Mouse (Mus musculus): ENCODE results near the gene Nyx. TPM values are rescaled to one million over a fixed set of nuclear protein-coding genes. Genes with fewer than 3 reads are reported as not detected.

The Nyx gene
- total RNA-seq, 4 experiments from 2014 or later = 0.05 to 0.11 TPM; not detected in 2

DNA sequence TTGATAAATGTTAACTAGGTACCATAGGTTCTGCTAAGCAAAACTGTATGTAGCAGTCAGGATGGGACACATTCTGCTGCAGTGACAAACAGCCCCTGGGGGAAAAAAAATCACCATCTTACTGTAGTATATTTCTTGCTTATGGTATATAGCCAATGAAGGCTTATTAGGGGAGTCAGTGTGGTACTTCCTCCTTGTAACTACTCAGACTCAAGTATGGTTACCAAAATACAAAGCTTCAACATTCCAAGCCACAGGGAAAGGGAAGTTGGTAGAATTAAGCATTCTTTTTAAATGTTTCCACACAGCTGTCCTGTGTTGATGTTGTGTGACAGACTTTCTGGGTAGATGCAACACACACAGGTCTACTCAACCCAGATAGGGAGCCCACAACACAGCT is 27.0 kb downstream of the Nyx start:
- DNase-seq (ENCODE audit: low spot score in 2 of 2) = no peak

DNA sequence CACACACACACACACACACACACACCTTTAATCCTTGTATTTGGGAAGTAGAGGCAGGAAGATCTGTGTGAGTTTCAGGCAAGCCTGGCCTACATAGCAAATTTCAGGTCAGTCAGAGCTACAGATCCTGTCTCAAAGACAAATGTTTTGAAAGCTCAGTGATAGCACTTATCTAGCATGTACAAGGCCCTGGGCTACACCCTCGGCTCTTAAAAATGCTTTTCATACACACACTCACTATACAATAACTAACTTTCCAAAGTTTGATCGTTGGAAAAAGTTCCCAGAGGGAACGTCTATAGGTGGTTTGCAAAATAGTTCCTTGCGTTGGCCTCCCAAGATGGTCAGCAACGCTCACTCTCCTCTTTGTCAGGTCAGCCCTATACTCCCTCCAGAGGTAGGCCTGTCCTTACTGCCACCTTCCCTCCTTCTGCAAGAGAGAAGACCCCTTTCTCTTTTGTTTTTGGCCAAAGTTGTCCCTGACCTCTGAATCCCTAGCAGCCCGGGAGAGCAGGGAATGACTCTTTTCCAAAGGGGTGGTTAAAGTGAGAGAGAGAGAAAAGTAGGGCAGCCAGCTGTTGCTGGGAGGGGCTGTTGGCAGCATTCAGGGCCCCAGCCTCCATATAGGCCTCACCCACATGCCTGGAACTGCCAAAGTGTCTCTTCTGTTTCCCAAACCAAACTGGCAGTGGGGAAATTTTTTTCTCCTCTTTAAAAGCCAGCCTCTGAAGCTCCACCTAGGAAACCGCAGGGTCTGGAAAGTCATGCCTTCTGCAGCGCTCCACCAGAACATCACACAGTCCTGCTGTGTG is 29.2 kb downstream of the Nyx start:
- DNase-seq (ENCODE audit: low spot score in 2 of 2) = peak in 1 of 2 experiments; percentile 11

DNA sequence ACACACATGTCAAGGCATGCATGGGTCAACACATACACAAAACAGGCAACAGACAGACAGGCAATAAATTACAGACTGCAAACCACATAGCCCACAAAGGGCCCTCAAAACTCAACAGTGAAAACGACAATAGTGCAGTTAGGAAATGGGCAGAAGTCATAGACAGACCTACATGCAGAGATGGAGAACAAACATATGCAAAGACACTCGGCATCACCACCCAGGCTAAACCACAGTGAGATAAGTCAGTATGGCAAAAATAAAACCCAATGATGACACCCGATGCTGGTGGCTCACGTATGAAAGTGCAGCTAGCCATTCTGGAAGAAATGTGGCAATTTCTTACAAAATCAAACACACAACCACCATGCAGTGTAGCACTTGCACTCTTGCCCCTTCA is 34.4 kb downstream of the Nyx start:
- DNase-seq (ENCODE audit: low spot score in 2 of 2) = no peak

DNA sequence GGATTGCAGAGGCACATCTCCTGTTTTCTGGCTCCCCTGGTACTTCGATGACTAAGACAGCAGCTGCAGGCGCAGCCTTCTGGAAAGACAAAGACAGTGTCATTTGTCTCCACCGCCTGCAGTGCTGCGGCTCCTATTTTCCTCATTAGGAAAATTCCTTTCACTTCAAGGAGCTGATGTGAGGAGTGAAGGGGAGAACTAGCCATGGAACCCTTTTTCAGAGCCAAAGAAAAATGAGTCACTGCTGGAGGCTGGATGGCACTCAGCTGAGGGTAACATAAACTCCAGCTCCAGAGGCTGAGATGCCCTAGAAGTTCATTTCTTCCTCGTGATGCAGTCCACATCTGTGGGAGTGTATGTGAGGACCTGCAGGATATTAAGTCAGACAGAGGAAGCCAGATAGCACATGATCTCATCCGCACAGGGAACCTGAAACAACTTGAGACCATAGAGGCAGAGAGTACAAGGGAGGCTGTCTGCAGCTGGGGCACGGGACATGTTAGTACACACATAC is 37.0 kb downstream of the Nyx start:
- DNase-seq (ENCODE audit: low spot score in 2 of 2) = no peak

DNA sequence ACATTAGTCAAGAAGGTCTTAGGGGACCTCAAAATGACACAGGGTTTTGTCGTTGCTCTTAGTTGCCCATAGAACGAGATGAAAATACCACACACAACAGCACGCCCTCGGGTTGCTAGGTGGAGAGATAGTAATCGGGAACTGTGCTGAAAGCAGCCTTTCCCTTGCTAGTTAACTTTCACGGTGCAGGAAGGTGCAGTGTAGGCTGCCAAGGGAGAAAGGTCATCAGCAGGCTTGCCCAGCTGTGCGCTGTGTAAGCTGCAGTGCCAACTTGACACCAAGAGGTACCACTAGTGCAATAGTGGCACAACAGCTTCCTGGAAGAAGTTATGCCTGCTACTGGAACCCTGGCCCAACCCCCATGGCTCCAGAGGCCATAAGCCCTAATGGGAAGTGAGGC is 38.5 kb downstream of the Nyx start:
- DNase-seq (ENCODE audit: low spot score in 2 of 2) = no peak

DNA sequence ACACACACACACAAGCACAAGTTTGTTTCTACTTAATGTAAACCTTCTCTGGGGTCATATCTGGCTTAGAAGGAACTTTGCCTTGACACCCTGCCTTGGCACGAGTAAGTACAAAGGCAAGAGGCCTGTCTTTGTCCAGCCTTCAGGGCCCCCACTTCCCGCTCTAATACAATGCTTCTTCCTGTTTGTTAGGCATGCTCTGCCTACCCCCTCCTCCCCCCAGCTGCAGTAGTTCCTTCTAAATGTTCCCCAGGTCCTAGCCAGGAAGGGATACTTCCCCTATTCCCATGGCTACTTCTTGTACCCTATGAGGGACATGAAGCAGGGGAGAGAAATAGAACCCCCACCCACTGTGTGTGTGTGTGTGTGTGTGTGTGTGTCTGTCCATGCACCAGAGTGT is 40.5 kb downstream of the Nyx start:
- DNase-seq (ENCODE audit: low spot score in 2 of 2) = no peak

DNA sequence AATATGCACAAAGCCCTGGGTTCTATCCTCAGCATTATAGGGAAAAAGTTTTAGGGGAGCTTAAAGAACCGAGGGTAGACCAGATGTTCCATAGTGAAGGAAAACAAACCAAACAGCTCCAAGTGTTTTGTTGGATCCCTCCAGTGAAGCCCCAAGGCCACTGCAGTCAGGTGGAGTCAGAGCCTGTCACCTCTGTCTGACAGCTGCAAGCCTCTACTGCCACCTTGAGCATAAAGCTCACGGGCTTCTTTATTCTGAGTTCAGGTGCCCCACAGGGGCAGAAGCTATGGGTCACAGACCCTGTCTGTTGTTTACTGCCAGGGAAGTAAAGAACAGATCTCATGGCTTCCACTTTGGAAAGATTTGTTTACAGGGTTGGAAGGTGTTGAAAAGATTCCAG is 47.2 kb downstream of the Nyx start:
- no peak for DNase-seq (ENCODE audit: low spot score in 2 of 2)

DNA sequence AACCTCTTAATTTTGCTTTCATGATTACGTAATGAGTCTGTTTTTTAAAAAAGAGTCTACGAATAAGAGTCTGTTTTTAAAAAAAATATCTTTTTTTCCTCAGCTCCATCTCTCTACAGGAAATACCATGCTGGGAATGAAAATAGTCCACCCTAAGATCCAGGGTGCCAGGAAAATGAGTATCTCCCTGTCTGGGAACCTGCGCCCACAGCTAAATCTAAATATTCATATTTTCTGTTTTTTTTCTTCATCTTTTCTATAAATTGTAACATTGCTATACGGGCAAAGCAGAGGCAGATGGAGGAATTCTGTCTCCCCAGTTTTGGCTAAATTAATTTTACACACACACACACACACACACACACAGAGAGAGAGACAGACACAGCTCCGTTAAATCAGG is 48.0 kb downstream of the Nyx start:
- DNase-seq (ENCODE audit: low spot score in 2 of 2) = no peak

DNA sequence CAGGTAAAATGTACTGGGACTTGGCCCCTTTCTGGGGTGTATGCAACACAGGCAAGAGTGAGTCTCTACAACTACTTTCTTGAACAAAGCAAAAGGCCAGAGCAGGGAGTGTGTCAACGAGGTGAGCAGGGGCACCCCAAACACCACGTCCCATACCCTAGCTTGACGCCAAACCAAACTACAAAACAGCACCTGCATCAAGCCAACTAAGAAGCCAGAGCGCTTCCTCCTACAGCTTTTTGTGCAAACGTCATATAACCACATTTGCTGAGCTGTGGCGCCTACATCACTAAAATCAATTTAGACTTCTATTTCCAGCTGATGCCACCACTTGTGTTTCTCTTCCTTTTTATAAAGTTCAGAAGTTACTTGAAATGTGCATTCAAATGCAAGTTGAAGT is 50.5 kb downstream of the Nyx start:
- DNase-seq (ENCODE audit: low spot score in 2 of 2) = no peak

DNA sequence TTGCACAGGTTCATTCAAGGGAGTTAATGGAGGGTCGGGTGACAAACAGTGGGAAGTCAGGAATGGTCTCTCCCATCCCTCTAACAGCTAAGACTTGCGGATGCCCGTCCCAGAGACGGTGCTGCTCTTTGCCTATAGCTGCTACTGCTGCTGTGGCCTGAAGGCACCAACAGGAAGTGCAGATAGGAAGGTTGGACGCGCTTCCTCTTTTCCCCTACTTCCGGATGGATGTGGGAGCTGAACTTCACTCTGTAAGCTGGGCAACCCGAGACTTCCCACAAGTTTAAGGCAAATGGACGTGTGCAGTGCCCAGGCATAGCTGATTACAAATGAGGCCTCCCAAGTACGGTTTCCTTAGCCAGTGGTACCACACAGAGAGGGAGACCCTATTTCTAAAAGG is 52.1 kb downstream of the Nyx start:
- DNase-seq (ENCODE audit: low spot score in 2 of 2) = no peak

DNA sequence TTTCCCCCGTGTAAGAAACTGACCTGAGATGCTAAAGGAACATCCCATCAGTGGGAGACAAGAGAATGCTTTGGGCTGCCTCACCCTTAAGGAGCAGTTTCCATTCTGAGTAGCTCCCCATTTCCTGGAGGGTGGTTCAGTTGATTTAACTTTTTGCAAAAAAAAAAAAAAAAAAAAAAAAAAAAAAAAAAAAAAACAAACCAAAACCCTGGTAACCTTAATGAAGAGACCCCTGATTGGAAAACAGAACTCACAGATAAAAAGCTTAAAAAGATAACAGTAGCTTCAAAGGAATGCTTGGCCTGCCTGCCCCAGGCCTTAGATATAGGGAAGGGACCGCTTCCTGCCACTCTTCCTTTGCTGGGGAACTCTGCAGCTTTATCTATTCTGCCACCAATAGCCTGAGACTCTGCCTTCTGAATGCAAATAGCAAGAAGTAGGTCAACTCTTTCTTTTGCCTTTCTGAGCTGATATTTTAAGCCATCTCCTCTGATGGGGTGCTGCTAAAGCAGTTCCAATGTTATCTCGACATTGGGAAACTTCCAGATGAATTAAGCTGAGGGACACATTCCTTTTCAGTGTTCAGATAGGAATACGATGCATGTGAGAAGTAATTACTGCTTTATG is 53.0 kb downstream of the Nyx start:
- DNase-seq (ENCODE audit: low spot score in 2 of 2) = no peak

DNA sequence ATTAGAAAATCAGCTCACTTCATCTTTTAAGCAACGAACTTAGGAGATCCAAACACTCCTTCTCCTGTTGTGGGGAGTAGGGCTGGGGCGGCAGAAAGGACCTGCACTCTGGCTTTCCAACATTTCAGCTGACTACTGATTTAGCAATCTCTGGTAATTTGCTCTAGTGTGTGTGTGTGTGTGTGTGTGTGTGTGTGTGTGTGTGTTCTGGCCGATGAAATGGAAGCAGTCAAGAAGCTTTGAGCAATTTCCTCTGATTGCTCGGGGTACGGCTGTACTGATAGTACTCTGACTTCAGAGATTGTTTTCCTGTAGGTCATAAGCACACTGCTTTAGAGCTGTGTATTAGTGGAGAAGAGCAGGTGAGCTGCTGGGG is 53.5 kb downstream of the Nyx start:
- no peak for DNase-seq (ENCODE audit: low spot score in 2 of 2)

DNA sequence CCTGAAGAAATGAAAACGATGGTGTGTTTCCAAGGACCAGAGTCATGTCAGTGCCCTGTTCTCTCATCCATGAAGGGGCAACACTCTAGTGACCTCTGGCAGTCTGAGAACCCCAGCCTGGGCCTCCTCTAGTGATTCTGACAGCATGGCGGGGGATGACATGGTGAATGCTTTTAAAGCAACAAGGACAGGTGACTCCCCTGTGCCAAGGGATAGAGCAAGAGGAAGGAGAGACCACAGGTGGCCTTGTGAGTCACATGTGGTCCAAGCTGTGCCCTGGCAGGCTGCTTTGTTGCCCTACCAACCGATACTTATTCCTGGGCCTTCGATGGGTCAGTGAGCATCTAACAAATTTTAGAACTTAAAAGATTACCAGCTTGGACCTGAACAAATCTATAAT is 54.7 kb downstream of the Nyx start:
- no peak for DNase-seq (ENCODE audit: low spot score in 2 of 2)

DNA sequence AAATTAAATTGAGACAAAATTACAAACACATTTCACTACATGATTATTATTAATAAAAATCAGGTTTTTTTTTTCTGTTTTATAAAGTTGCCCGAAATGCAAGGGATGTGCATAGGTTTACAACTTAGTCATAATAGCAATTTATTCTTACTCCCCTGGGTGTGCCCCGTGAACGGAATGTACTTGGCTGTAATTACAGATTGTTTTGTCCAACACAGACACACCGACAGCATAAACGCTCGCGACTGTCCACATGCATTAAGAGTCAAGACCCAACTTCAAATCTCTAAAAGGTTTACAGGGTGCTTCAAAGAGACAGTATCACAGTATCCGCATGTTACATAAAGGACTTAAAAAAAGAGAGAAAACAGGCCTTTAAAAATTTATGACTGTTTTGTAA is 55.4 kb downstream of the Nyx start:
- DNase-seq (ENCODE audit: low spot score in 2 of 2) = no peak

Other genes with a start within 250 kb of the Nyx start
- 100 to 1,000 TPM; 130 to 209 (median 160) TPM for gene Ddx3x, start 185.1 kb upstream of the Nyx start, total RNA-seq (2022)
- gene Gpr34, start 166.0 kb downstream of the Nyx start, total RNA-seq (2022) = under 1 TPM in 3 of 4 experiments, not detected in 1; 0.27 to 0.40 (median 0.35) TPM
- gene Gpr82, start 195.3 kb downstream of the Nyx start, total RNA-seq (2022) = not detected

Data from gastrocnemius, adult 8-10 months (tissue).